Mouse (Mus musculus): ENCODE data around the gene Igsf11. TPM values are rescaled to one million over a fixed set of nuclear protein-coding genes. Genes with fewer than 3 reads are reported as not detected.

Gene Igsf11
- total RNA-seq, 2 experiments from 2014 or later: not detected

GRCm38 (mm10) chr16:39071431-39071830 lies 179.0 kb downstream of the Igsf11 start:
- ATAC-seq (replicated peaks; ENCODE audit: poor library complexity): no peak

Other genes with a start within 250 kb of the Igsf11 start
- 12.8 and 15.6 TPM in 2 replicates for gene Arhgap31, start 179.4 kb upstream of the Igsf11 start, total RNA-seq (2015)
- gene Arhgap31, start 179.4 kb upstream of the Igsf11 start, total RNA-seq (2017): 6.5 and 7.2 TPM in 2 replicates
- gene B4galt4, start 150.4 kb upstream of the Igsf11 start, total RNA-seq (2015): 40.2 and 42.0 TPM in 2 replicates
- gene B4galt4, start 150.4 kb upstream of the Igsf11 start, total RNA-seq (2017): 56.4 and 61.7 TPM in 2 replicates
- gene Upk1b, start 92.3 kb upstream of the Igsf11 start, total RNA-seq (2015): 0.49 and 1.1 TPM in 2 replicates
- gene Upk1b, start 92.3 kb upstream of the Igsf11 start, total RNA-seq (2017): 0.14 TPM in 1 of 2 replicates, not detected in the other
- not detected in 2 replicates for gene 4930435E12Rik, start 63.9 kb upstream of the Igsf11 start, total RNA-seq (2015)
- not detected in 2 replicates for gene 4930435E12Rik, start 63.9 kb upstream of the Igsf11 start, total RNA-seq (2017)

Data from megakaryocyte progenitor cell, adult 5-6 weeks (primary cell).